In the genomic region with DNA sequence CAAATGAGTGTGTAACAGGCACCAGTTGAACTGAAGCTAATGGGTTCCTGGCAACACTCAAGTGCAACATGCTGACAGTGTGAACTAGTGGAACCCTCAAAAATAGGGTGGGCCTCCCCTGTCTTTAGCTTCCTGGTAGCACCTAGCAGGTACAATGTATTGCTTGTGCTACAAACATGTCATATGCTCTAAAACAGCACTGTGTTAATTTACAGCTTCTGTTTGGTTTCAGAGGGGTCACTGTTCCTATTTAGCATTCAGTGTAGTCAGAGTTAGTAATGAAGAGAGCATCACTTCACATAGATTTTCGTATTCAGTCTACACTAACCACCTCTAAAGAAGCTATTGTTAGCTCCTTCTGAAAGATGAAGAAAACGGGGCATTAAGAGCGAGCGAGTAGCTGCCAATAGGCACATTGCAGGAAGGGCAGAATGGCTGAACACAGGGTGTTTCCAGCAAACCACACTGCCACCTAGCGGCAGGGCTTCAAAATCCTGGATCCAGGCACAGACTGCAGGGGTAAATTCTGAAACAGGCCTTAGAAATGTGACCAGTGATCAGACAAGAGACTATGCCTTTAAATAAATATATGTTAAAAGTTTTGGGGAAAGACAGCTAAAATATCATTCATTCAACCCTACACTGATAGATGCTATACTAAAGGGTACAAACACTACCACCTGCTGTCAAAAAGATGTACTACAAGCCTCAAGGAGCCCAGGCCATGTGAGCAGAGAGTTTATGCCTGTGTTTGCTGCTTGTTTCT, we compare ENCODE assay signal across 8 mouse cellular contexts. TPM values are rescaled to one million over a fixed set of nuclear protein-coding genes. Genes with fewer than 3 reads are reported as not detected.
DNase-seq lines count a peak whose midpoint lies in the region; ATAC-seq and TF ChIP-seq lines count a peak whose summit lies in the region.

No protein-coding gene starts in this region.

- peak; percentile 84 for DNase-seq in A20 (ENCODE audit: low read depth, low spot score)
- peak; percentile 58 to 78 for DNase-seq in adrenal gland, postnatal 4 days (ENCODE audit: low spot score in 2 of 2)
- DNase-seq in liver: peak; percentile 76
- DNase-seq in spleen, postnatal 4 days (ENCODE audit: low spot score in 2 of 2): peak; percentile 77 to 92

- no peak overlapping the region for H3ac ChIP-seq in myocyte (ENCODE audit: control insufficient read depth, insufficient read length)

- WGBS in embryonic facial prominence, embryonic 15.5 days: 5% methylated on average over 5 of the region's 5 CpGs
- WGBS in heart, embryonic 12.5 days: 8% methylated on average over 5 of the region's 5 CpGs
- WGBS in kidney, embryonic 16.5 days: 8% methylated on average over 5 of the region's 5 CpGs

- H3K9ac ChIP-seq in embryonic facial prominence, embryonic 15.5 days: no peak overlapping the region
- no peak overlapping the region for H3K9ac ChIP-seq in heart, embryonic 12.5 days
- H3K9ac ChIP-seq in kidney, embryonic 16.5 days (replicated peaks; ENCODE audit: low read length): no peak overlapping the region

- H3K27ac ChIP-seq in embryonic facial prominence, embryonic 15.5 days (replicated peaks): no peak overlapping the region
- H3K27ac ChIP-seq in heart, embryonic 12.5 days (ENCODE audit: poor library complexity, severe bottlenecking): no peak overlapping the region
- H3K27ac ChIP-seq in kidney, embryonic 16.5 days (ENCODE audit: low read length): no peak overlapping the region

- H3K36me3 ChIP-seq in embryonic facial prominence, embryonic 15.5 days: no peaks in the 10 kb centered on the region
- no peaks in the 10 kb centered on the region for H3K36me3 ChIP-seq in heart, embryonic 12.5 days
- H3K36me3 ChIP-seq in kidney, embryonic 16.5 days (ENCODE audit: insufficient read depth, low read length): no peaks in the 10 kb centered on the region
- no peaks in the 10 kb centered on the region for H3K36me3 ChIP-seq in myocyte (ENCODE audit: control insufficient read depth, insufficient read depth)

- ATAC-seq in embryonic facial prominence, embryonic 15.5 days (ENCODE audit: insufficient number of reproducible peaks, low FRiP score, low TSS enrichment, low read depth): peak; percentile 69; the same call in 1 of the 2 replicates
- peak; percentile 64; the same call in 1 of the 2 replicates for ATAC-seq in heart, embryonic 12.5 days (ENCODE audit: insufficient number of reproducible peaks, low FRiP score)
- ATAC-seq in kidney, embryonic 16.5 days (ENCODE audit: low FRiP score, low TSS enrichment): peak; percentile 92

- H3K9me3 ChIP-seq in embryonic facial prominence, embryonic 15.5 days (replicated peaks): no peaks in the 10 kb centered on the region
- H3K9me3 ChIP-seq in heart, embryonic 12.5 days (replicated peaks): no peaks in the 10 kb centered on the region
- no peaks in the 10 kb centered on the region for H3K9me3 ChIP-seq in kidney, embryonic 16.5 days (ENCODE audit: low read length)

- no peak overlapping the region for H3K4me2 ChIP-seq in embryonic facial prominence, embryonic 15.5 days (replicated peaks)
- peak overlapping the region; percentile 8; the same call in 1 of the 2 replicates for H3K4me2 ChIP-seq in heart, embryonic 12.5 days
- H3K4me2 ChIP-seq in kidney, embryonic 16.5 days (replicated peaks; ENCODE audit: low read depth, low read length): peak overlapping the region; percentile 40; the same call in 1 of the 2 replicates
- H3K4me2 ChIP-seq in myocyte (ENCODE audit: low read depth): peak overlapping the region; percentile 42

- no peaks in the 10 kb centered on the region for H3K4me1 ChIP-seq in embryonic facial prominence, embryonic 15.5 days
- H3K4me1 ChIP-seq in heart, embryonic 12.5 days (replicated peaks): peaks cover 6% of the 10 kb centered on the region
- H3K4me1 ChIP-seq in kidney, embryonic 16.5 days (ENCODE audit: insufficient read depth, low read length): 0 out of 2 replicates have a peak, but pooled peaks cover 2% of the 10 kb centered on the region

- no peak overlapping the region for H3K4me3 ChIP-seq in embryonic facial prominence, embryonic 15.5 days (replicated peaks)
- no peak overlapping the region for H3K4me3 ChIP-seq in heart, embryonic 12.5 days
- H3K4me3 ChIP-seq in kidney, embryonic 16.5 days (ENCODE audit: low read length): no peak overlapping the region
- H3K4me3 ChIP-seq in myocyte: no peak overlapping the region

- no peaks in the 10 kb centered on the region for H3K27me3 ChIP-seq in embryonic facial prominence, embryonic 15.5 days
- H3K27me3 ChIP-seq in heart, embryonic 12.5 days (replicated peaks): 0 out of 2 replicates have a peak, but pooled peaks cover 3% of the 10 kb centered on the region
- H3K27me3 ChIP-seq in kidney, embryonic 16.5 days (ENCODE audit: insufficient read depth, low read length): no peaks in the 10 kb centered on the region
- no peaks in the 10 kb centered on the region for H3K27me3 ChIP-seq in myocyte (ENCODE audit: control insufficient read depth, insufficient read depth, insufficient read length)

- TF ChIP-seq POLR2A in myocyte (IDR thresholded peaks at IDR 0.05; ENCODE audit: insufficient read length, low read depth): no peak

- no peaks in the 10 kb centered on the region for H3K79me2 ChIP-seq in myocyte (ENCODE audit: control insufficient read depth, insufficient read depth)

TF ChIP-seq in myocyte, 11 proteins besides CTCF, POLR2A, EP300 and RAD21:
- TF ChIP-seq USF1 (IDR thresholded peaks at IDR 0.05; ENCODE audit: low read depth): no peak
- no peak for TF ChIP-seq E2F4 (IDR thresholded peaks at IDR 0.05; ENCODE audit: insufficient read depth)
- TF ChIP-seq TCF3 (IDR thresholded peaks at IDR 0.05; ENCODE audit: insufficient read length, low read depth): no peak
- TF ChIP-seq TCF12 (IDR thresholded peaks at IDR 0.05; ENCODE audit: insufficient read depth, poor library complexity, severe bottlenecking): no peak
- TF ChIP-seq MYOG (IDR thresholded peaks at IDR 0.05; ENCODE audit: control insufficient read depth in 1 of 3, insufficient read depth in 1 of 3, insufficient read length in 2 of 3, low read depth in 2 of 3): no peak

RNA-seq across cellular contexts. Expression of a gene that starts 13.1 kb away (rescaled TPM):
- total RNA-seq in adrenal gland, postnatal 4 days (2021): 10 to 100 TPM in 1 of 2 experiments, 1 to 10 TPM in 1; 3.4 to 22.7 TPM
- 0.11 and 0.26 TPM in 2 replicates for polyA plus RNA-seq in embryonic facial prominence, embryonic 15.5 days (2015; fragmentation: Nextera tagmentation; extraction: Ambion mirVana)
- polyA plus RNA-seq in heart, embryonic 12.5 days (2016; fragmentation: Nextera tagmentation; extraction: Ambion mirVana): 0.55 and 0.87 TPM in 2 replicates
- polyA plus RNA-seq in kidney, embryonic 16.5 days (2015; fragmentation: Nextera tagmentation; extraction: Ambion mirVana): 0.26 and 0.30 TPM in 2 replicates
- 0.02 TPM for polyA plus RNA-seq in myocyte (2012; fragmentation: generic; extraction: Trizol)

RNA-seq across cellular contexts. Expression of a gene that starts 23.5 kb away (rescaled TPM):
- total RNA-seq in adrenal gland, postnatal 4 days (2021): 1 to 10 TPM; 1.2 to 2.5 TPM
- 0.20 and 0.21 TPM in 2 replicates for polyA plus RNA-seq in embryonic facial prominence, embryonic 15.5 days (2015; fragmentation: Nextera tagmentation; extraction: Ambion mirVana)
- polyA plus RNA-seq in heart, embryonic 12.5 days (2016; fragmentation: Nextera tagmentation; extraction: Ambion mirVana): 0.06 TPM in 1 of 2 replicates, not detected in the other
- polyA plus RNA-seq in kidney, embryonic 16.5 days (2015; fragmentation: Nextera tagmentation; extraction: Ambion mirVana): 0.56 and 1.1 TPM in 2 replicates
- polyA plus RNA-seq in myocyte (2012; fragmentation: generic; extraction: Trizol): 0.14 TPM
